In the genomic region with DNA sequence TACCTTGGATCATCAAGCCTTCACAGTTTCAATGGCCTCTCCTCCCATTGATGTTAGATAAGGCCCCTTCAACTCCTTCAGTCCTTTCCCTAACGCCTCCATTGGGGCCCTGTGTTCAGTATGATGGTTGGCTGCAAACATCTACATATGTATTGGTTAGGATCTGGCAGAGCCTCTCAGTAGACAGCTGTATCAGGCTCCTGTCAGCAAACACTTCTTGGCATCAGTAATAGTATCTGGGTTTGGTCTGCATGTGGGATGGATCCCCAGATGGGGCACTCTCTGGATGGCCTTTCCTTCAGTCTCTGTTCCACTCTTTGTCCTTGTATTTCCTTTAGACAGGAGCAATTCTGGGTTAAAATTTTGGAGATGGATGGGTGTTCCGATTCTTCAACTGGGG, we compare ENCODE assay signal across 22 mouse cellular contexts.
"Had no signal": no experiment of that assay in that cellular context is flagged by ENCODE, and none has a peak within 500 bp of the region (broad histone marks: within the 10 kb centered on the region; RNA-seq: fewer than 3 reads in every experiment).

No protein-coding gene starts in this region.

- H3K4me3 ChIP-seq: forebrain, embryonic 15.5 days; heart, embryonic 13.5 days; heart, embryonic 15.5 days; hindbrain, embryonic 13.5 days; hindbrain, embryonic 15.5 days; kidney, embryonic 15.5 days; limb, embryonic 12.5 days had no signal

- H3K27me3 ChIP-seq: forebrain, embryonic 15.5 days; heart, embryonic 13.5 days; heart, embryonic 15.5 days; hindbrain, embryonic 13.5 days; hindbrain, embryonic 15.5 days; kidney, embryonic 15.5 days; limb, embryonic 12.5 days had no signal

- H3K9me3 ChIP-seq: forebrain, embryonic 15.5 days; heart, embryonic 15.5 days; hindbrain, embryonic 13.5 days; hindbrain, embryonic 15.5 days; kidney, embryonic 15.5 days; limb, embryonic 12.5 days had no signal

- DNase-seq: forebrain, postnatal 0 days; gastrocnemius, postnatal 14 days; gastrocnemius, postnatal 36 days; heart, adult 18-20 months; kidney, adult 11 months; kidney, adult 2 months; kidney, adult 9 months; kidney, postnatal 14 days; kidney, postnatal 36 days; layer of hippocampus, adult 9-11 months; layer of hippocampus, postnatal 36 days; left cerebral cortex, postnatal 4 days; liver had no signal

- H3K27ac ChIP-seq: forebrain, embryonic 15.5 days; heart, embryonic 13.5 days; heart, embryonic 15.5 days; hindbrain, embryonic 13.5 days; hindbrain, embryonic 15.5 days; hindbrain, postnatal 0 days; kidney, embryonic 15.5 days; kidney, postnatal 0 days; limb, embryonic 12.5 days had no signal

- H3K4me1 ChIP-seq: forebrain, embryonic 15.5 days; heart, embryonic 13.5 days; heart, embryonic 15.5 days; hindbrain, embryonic 13.5 days; hindbrain, embryonic 15.5 days; kidney, embryonic 15.5 days had no signal

- H3K36me3 ChIP-seq: forebrain, embryonic 15.5 days; heart, embryonic 13.5 days; heart, embryonic 15.5 days; hindbrain, embryonic 13.5 days; hindbrain, embryonic 15.5 days; kidney, embryonic 15.5 days; limb, embryonic 12.5 days had no signal
